Mouse (Mus musculus): ENCODE data around the gene Hoxb7. TPM values are rescaled to one million over a fixed set of nuclear protein-coding genes. Genes with fewer than 3 reads are reported as not detected.

Gene Hoxb7
- polyA plus RNA-seq, 1 experiment from 2014 or later: 0.18 TPM

GRCm38 (mm10) chr11:96309288-96309687 is 22.9 kb downstream of the Hoxb7 start:
- no peak for ATAC-seq
- 21% methylated on average over 4 of the region's 4 CpGs for WGBS (ENCODE audit: insufficient replicate concordance)
- Histone ChIP-seq H3K36me3 (no peaks in the 10 kb centered on the region), H3K4me2 (no peak overlapping the region), H3K27ac (no peak overlapping the region), H3K27me3 (replicated peaks) (peaks cover 100% of the 10 kb centered on the region), H3K4me1 (peaks cover 12% of the 10 kb centered on the region; the same call in 1 of the 2 replicates), H3K9me3 (replicated peaks) (no peaks in the 10 kb centered on the region), H3K9ac (no peak overlapping the region), H3K4me3 (no peak overlapping the region)

GRCm38 (mm10) chr11:96310183-96310938 is 23.9 kb downstream of the Hoxb7 start:
- Histone ChIP-seq H3K9me3 (replicated peaks) (no peaks in the 10 kb centered on the region), H3K4me1 (peaks cover 12% of the 10 kb centered on the region; the same call in 1 of the 2 replicates), H3K9ac (no peak overlapping the region), H3K36me3 (no peaks in the 10 kb centered on the region), H3K4me2 (peak overlapping the region; percentile 45), H3K27ac (no peak overlapping the region), H3K4me3 (no peak overlapping the region), H3K27me3 (replicated peaks) (peaks cover 100% of the 10 kb centered on the region)
- no peak for ATAC-seq
- WGBS (ENCODE audit: insufficient replicate concordance): 28% methylated on average over 20 of the region's 20 CpGs

- Histone ChIP-seq H3K27me3 (replicated peaks) (peaks cover 100% of the 10 kb centered on the region), H3K9ac (no peak overlapping the region), H3K36me3 (no peaks in the 10 kb centered on the region), H3K9me3 (replicated peaks) (no peaks in the 10 kb centered on the region), H3K27ac (no peak overlapping the region), H3K4me2 (peak overlapping the region; percentile 45), H3K4me3 (peak overlapping the region; percentile 25), H3K4me1 (peaks cover 12% of the 10 kb centered on the region; the same call in 1 of the 2 replicates)
- no peak for ATAC-seq
- 15% methylated on average over 6 of the region's 6 CpGs for WGBS (ENCODE audit: insufficient replicate concordance)
These were observed 24.7 kb downstream of the Hoxb7 start for GRCm38 (mm10) chr11:96311097-96311496.

GRCm38 (mm10) chr11:96311520-96312417 is 25.3 kb downstream of the Hoxb7 start:
- peak overlapping the region; percentile 25 for H3K4me3 ChIP-seq
- H3K36me3 ChIP-seq: no peaks in the 10 kb centered on the region
- peaks cover 12% of the 10 kb centered on the region; the same call in 1 of the 2 replicates for H3K4me1 ChIP-seq
- 3% methylated on average over 31 of the region's 31 CpGs for WGBS (ENCODE audit: insufficient replicate concordance)
- H3K27ac ChIP-seq: no peak overlapping the region
- no peaks in the 10 kb centered on the region for H3K9me3 ChIP-seq (replicated peaks)
- peaks cover 100% of the 10 kb centered on the region for H3K27me3 ChIP-seq (replicated peaks)
- ATAC-seq: no peak
- H3K9ac ChIP-seq: no peak overlapping the region
- H3K4me2 ChIP-seq: peak overlapping the region; percentile 45

GRCm38 (mm10) chr11:96313134-96313533 is 26.7 kb downstream of the Hoxb7 start:
- peaks cover 12% of the 10 kb centered on the region; the same call in 1 of the 2 replicates for H3K4me1 ChIP-seq
- ATAC-seq: no peak
- H3K27ac ChIP-seq: no peak overlapping the region
- H3K4me3 ChIP-seq: no peak overlapping the region
- no peaks in the 10 kb centered on the region for H3K36me3 ChIP-seq
- no peaks in the 10 kb centered on the region for H3K9me3 ChIP-seq (replicated peaks)
- no peak overlapping the region for H3K9ac ChIP-seq
- H3K4me2 ChIP-seq: no peak overlapping the region
- 39% methylated on average over 2 of the region's 2 CpGs for WGBS (ENCODE audit: insufficient replicate concordance)
- H3K27me3 ChIP-seq (replicated peaks): peaks cover 100% of the 10 kb centered on the region

- peaks cover 100% of the 10 kb centered on the region for H3K27me3 ChIP-seq (replicated peaks)
- H3K9ac ChIP-seq: no peak overlapping the region
- WGBS (ENCODE audit: insufficient replicate concordance): 24% methylated on average over 12 of the region's 12 CpGs
- no peaks in the 10 kb centered on the region for H3K9me3 ChIP-seq (replicated peaks)
- peak overlapping the region; percentile 15 for H3K4me2 ChIP-seq
- H3K4me1 ChIP-seq: peaks cover 12% of the 10 kb centered on the region; the same call in 1 of the 2 replicates
- no peak for ATAC-seq
- H3K4me3 ChIP-seq: no peak overlapping the region
- no peaks in the 10 kb centered on the region for H3K36me3 ChIP-seq
- peak overlapping the region; percentile 34; the same call in 1 of the 2 replicates for H3K27ac ChIP-seq
These were observed 27.5 kb downstream of the Hoxb7 start for GRCm38 (mm10) chr11:96313806-96314428.

GRCm38 (mm10) chr11:96314671-96315343 is 28.4 kb downstream of the Hoxb7 start:
- H3K4me2 ChIP-seq: peak overlapping the region; percentile 15
- peaks cover 100% of the 10 kb centered on the region for H3K27me3 ChIP-seq (replicated peaks)
- 2% methylated on average over 34 of the region's 34 CpGs for WGBS (ENCODE audit: insufficient replicate concordance)
- 0 out of 2 replicates have a peak overlapping the region, but pooled peaks have one; percentile 0 for H3K9ac ChIP-seq
- ATAC-seq: no peak
- H3K4me1 ChIP-seq: peaks cover 12% of the 10 kb centered on the region; the same call in 1 of the 2 replicates
- peak overlapping the region; percentile 10 for H3K4me3 ChIP-seq
- no peaks in the 10 kb centered on the region for H3K9me3 ChIP-seq (replicated peaks)
- peak overlapping the region; percentile 34 for H3K27ac ChIP-seq
- no peaks in the 10 kb centered on the region for H3K36me3 ChIP-seq

GRCm38 (mm10) chr11:96315344-96315681 is 28.9 kb downstream of the Hoxb7 start:
- Histone ChIP-seq H3K27ac (peak overlapping the region; percentile 34), H3K4me2 (peak overlapping the region; percentile 15), H3K4me3 (peak overlapping the region; percentile 10; the same call in 1 of the 2 replicates), H3K4me1 (peaks cover 12% of the 10 kb centered on the region; the same call in 1 of the 2 replicates), H3K9me3 (replicated peaks) (no peaks in the 10 kb centered on the region), H3K9ac (no peak overlapping the region), H3K36me3 (no peaks in the 10 kb centered on the region), H3K27me3 (replicated peaks) (peaks cover 100% of the 10 kb centered on the region)
- no peak for ATAC-seq
- WGBS (ENCODE audit: insufficient replicate concordance): 27% methylated on average over 5 of the region's 5 CpGs

GRCm38 (mm10) chr11:96316696-96317607 is 30.5 kb downstream of the Hoxb7 start:
- Histone ChIP-seq H3K27me3 (replicated peaks) (peaks cover 99% of the 10 kb centered on the region), H3K4me2 (no peak overlapping the region), H3K4me3 (no peak overlapping the region), H3K9ac (no peak overlapping the region), H3K27ac (no peak overlapping the region), H3K36me3 (no peaks in the 10 kb centered on the region), H3K4me1 (peaks cover 4% of the 10 kb centered on the region; the same call in 1 of the 2 replicates), H3K9me3 (replicated peaks) (no peaks in the 10 kb centered on the region)
- no peak for ATAC-seq
- WGBS (ENCODE audit: insufficient replicate concordance): 17% methylated on average over 18 of the region's 18 CpGs

- no peaks in the 10 kb centered on the region for H3K36me3 ChIP-seq
- no peaks in the 10 kb centered on the region for H3K4me1 ChIP-seq
- peaks cover 99% of the 10 kb centered on the region for H3K27me3 ChIP-seq (replicated peaks)
- no peaks in the 10 kb centered on the region for H3K9me3 ChIP-seq (replicated peaks)
- peak within 1 kb of the TSS; percentile 57 for H3K4me3 ChIP-seq
- H3K27ac ChIP-seq: peak within 1 kb of the TSS; percentile 78
- peak within 1 kb of the TSS; percentile 68 for H3K4me2 ChIP-seq
- peak within 1 kb of the TSS; percentile 62 for H3K9ac ChIP-seq
- WGBS (ENCODE audit: insufficient replicate concordance): 5% methylated on average over 28 of the region's 28 CpGs
- ATAC-seq: no peak
These were observed 31.4 kb downstream of the Hoxb7 start, which contains the start of gene Hoxb4 for GRCm38 (mm10) chr11:96317608-96318367. Gene Hoxb4 (plus strand): TSS chr11:96318267.

All from liver, embryonic 12.5 days (tissue).